Mouse (Mus musculus) hindbrain, embryonic 13.5 days (tissue): ENCODE results near the gene Plk1. TPM values are rescaled to one million over a fixed set of nuclear protein-coding genes. Genes with fewer than 3 reads are reported as not detected.
A peak's percentile ranks its signal among the peaks of the same experiment; 100 is the strongest.

ENCODE experiments used
- ATAC-seq: fragments of 200-750 bp; cut with Nextera tagmentation; 2 replicates; pipeline ENCODE4 v1.8.0; 2017; ENCODE audit warnings: moderate TSS enrichment; ENCODE audit not compliant: low FRiP score
- H3K27ac ChIP-seq: fragments of 300-500 bp; sonication (generic); 2 replicates; pipeline ENCODE4 v1.5.1; 2015; ENCODE audit warnings: inconsistent platforms, mild to moderate bottlenecking, moderate library complexity
- H3K27me3 ChIP-seq: fragments of 300-500 bp; sonication (generic); 2 replicates; pipeline ENCODE4 v1.6.1; 2015; ENCODE audit warnings: mild to moderate bottlenecking, inconsistent platforms
- H3K36me3 ChIP-seq: fragments of 300-500 bp; sonication (generic); 2 replicates; pipeline ENCODE4 v1.6.1; 2015; ENCODE audit warnings: mild to moderate bottlenecking, inconsistent platforms
- H3K4me1 ChIP-seq: fragments of 300-500 bp; sonication (generic); replicated peaks from 2 replicates; pipeline ENCODE4 v1.6.1; 2015; ENCODE audit warnings: inconsistent platforms
- H3K4me2 ChIP-seq: fragments of 300-500 bp; sonication (generic); 2 replicates; pipeline ENCODE4 v1.6.1; 2015; ENCODE audit warnings: inconsistent platforms, mild to moderate bottlenecking, moderate library complexity
- H3K4me3 ChIP-seq: fragments of 300-500 bp; sonication (generic); 2 replicates; pipeline ENCODE4 v1.5.1; 2015; ENCODE audit warnings: mild to moderate bottlenecking, inconsistent platforms
- H3K9ac ChIP-seq: fragments of 300-500 bp; sonication (generic); 2 replicates; pipeline ENCODE4 v1.6.1; 2015; ENCODE audit warnings: mild to moderate bottlenecking, inconsistent platforms
- H3K9me3 ChIP-seq: fragments of 300-500 bp; sonication (generic); 2 replicates; pipeline ENCODE4 v1.6.1; 2016; ENCODE audit warnings: inconsistent platforms
- WGBS: fragments of 180-500 bp; shearing (Covaris S2); methylation state at CpG from one replicate; pipeline ENCODE4 v1.1.7; 2015; 5-methylcytosine and 5-hydroxymethylcytosine counted together
- polyA plus RNA-seq: library from polyadenylated mRNA; unstranded; fragments of >200 nt; fragmentation: Nextera tagmentation; extraction: Ambion mirVana; gene quantifications from 2 replicates; pipeline ENCODE4 v1.2.1, GENCODE M21; 2015

Plk1 gene
- 27.1 and 32.8 TPM in 2 replicates for polyA plus RNA-seq

DNA sequence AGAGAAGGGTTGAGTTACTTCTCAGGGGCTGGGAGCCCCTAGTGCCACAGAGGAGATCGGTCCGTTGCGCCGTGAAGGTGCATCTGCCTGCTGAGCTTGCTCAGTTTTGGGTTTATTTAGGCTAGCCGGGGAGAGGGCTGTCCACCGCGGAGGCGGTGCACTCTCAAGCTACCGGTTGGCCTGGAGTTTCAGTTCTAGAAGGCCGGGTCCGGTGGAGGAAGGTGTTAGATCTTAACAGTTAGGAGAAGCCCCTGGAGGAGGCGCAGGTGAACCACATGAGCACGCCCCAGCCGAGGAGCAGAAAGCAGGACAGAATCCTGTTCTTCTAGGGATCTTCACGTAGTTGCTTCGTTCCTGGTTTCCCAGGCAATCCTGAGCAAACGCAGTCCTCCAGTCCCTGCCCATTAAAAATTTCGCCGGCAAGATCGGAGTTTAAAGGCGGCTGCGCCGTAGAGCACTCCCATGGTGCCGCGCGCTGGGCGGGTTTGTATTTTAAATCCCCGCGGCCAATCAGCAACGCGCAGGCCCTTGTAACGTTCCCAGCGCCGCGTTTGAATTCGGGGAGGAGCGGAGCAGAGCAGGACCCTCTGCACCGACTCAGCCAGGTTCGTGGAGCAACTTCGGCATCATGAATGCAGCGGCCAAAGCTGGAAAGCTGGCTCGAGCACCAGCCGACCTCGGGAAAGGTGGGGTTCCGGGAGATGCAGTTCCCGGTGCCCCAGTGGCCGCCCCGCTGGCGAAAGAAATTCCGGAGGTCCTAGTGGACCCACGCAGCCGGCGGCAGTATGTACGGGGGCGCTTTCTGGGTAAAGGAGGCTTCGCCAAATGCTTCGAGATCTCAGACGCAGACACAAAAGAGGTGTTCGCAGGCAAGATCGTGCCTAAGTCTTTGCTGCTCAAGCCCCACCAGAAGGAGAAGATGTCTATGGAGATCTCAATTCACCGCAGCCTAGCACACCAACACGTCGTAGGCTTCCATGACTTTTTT lies at the start of gene Plk1:
TSS of gene Plk1 (plus strand) at position 525 of the 988 bp plus-strand sequence.
- ATAC-seq: peak; percentile 92
- H3K4me3 ChIP-seq: peak within 1 kb of the TSS; percentile 71
- no peaks in the 10 kb centered on the region for H3K9me3 ChIP-seq
- WGBS: under 1% methylated on average over 63 of the region's 63 CpGs
- H3K4me1 ChIP-seq: peaks cover 40% of the 10 kb centered on the region
- peak within 1 kb of the TSS; percentile 98 for H3K4me2 ChIP-seq
- H3K36me3 ChIP-seq: peaks cover 9% of the 10 kb centered on the region
- peak within 1 kb of the TSS; percentile 79; the same call in 1 of the 2 replicates for H3K27ac ChIP-seq
- peak within 1 kb of the TSS; percentile 82 for H3K9ac ChIP-seq
- H3K27me3 ChIP-seq: no peaks in the 10 kb centered on the region

DNA sequence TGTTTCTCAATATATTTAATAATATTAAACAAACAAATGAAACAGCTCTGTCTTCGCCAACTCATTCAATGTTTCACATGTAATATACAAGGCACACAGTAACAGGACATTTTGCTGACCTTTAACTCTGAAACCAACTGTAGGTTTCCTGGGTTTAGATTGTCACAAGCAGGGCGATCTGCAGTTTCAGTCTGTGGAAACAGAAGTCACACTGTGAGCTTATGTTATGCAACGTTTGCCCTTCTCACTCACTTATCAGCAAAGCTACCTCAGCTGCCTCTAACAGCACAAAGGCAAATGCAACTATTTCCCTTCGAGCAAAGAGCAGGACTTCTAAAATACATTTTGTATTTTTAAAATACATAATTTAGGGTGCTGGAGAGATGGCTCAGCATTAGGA lies 35.7 kb upstream of the Plk1 start:
- ATAC-seq: no peak
- Histone ChIP-seq H3K27ac (no peak overlapping the region), H3K4me2 (no peak overlapping the region), H3K4me3 (no peak overlapping the region), H3K27me3 (no peaks in the 10 kb centered on the region), H3K4me1 (no peaks in the 10 kb centered on the region), H3K36me3 (peaks cover 60% of the 10 kb centered on the region), H3K9me3 (no peaks in the 10 kb centered on the region), H3K9ac (no peak overlapping the region)
- 91% methylated on average over 4 of the region's 4 CpGs for WGBS

- ATAC-seq: no peak
Observed at GRCm38 (mm10) chr7:122125636-122126035, 33.6 kb upstream of the Plk1 start.

GRCm38 (mm10) chr7:122126946-122127345 lies 32.3 kb upstream of the Plk1 start:
- no peaks in the 10 kb centered on the region for H3K4me1 ChIP-seq
- H3K9ac ChIP-seq: no peak overlapping the region
- peaks cover 41% of the 10 kb centered on the region for H3K36me3 ChIP-seq
- H3K9me3 ChIP-seq: no peaks in the 10 kb centered on the region
- no peak overlapping the region for H3K4me2 ChIP-seq
- ATAC-seq: no peak
- H3K4me3 ChIP-seq: no peak overlapping the region
- no peak overlapping the region for H3K27ac ChIP-seq
- no peaks in the 10 kb centered on the region for H3K27me3 ChIP-seq
- WGBS: 95% methylated on average over 11 of the region's 11 CpGs

More at GRCm38 (mm10) chr7:122125636-122126035, 33.6 kb upstream of the Plk1 start:
- H3K27ac ChIP-seq: no peak overlapping the region
- H3K9me3 ChIP-seq: no peaks in the 10 kb centered on the region
- no peaks in the 10 kb centered on the region for H3K4me1 ChIP-seq
- no peaks in the 10 kb centered on the region for H3K27me3 ChIP-seq
- peaks cover 51% of the 10 kb centered on the region for H3K36me3 ChIP-seq
- H3K4me2 ChIP-seq: no peak overlapping the region
- no peak overlapping the region for H3K4me3 ChIP-seq
- no peak overlapping the region for H3K9ac ChIP-seq
- WGBS: 82% methylated on average over 8 of the region's 8 CpGs

GRCm38 (mm10) chr7:122131834-122132233 lies 27.4 kb upstream of the Plk1 start:
- no peak overlapping the region for H3K9ac ChIP-seq
- peaks cover 36% of the 10 kb centered on the region for H3K36me3 ChIP-seq
- no peaks in the 10 kb centered on the region for H3K27me3 ChIP-seq
- H3K9me3 ChIP-seq: no peaks in the 10 kb centered on the region
- peak overlapping the region; percentile 94 for H3K4me3 ChIP-seq
- ATAC-seq: no peak
- H3K4me2 ChIP-seq: peak overlapping the region; percentile 94
- H3K27ac ChIP-seq: no peak overlapping the region
- H3K4me1 ChIP-seq: peaks cover 14% of the 10 kb centered on the region

DNA sequence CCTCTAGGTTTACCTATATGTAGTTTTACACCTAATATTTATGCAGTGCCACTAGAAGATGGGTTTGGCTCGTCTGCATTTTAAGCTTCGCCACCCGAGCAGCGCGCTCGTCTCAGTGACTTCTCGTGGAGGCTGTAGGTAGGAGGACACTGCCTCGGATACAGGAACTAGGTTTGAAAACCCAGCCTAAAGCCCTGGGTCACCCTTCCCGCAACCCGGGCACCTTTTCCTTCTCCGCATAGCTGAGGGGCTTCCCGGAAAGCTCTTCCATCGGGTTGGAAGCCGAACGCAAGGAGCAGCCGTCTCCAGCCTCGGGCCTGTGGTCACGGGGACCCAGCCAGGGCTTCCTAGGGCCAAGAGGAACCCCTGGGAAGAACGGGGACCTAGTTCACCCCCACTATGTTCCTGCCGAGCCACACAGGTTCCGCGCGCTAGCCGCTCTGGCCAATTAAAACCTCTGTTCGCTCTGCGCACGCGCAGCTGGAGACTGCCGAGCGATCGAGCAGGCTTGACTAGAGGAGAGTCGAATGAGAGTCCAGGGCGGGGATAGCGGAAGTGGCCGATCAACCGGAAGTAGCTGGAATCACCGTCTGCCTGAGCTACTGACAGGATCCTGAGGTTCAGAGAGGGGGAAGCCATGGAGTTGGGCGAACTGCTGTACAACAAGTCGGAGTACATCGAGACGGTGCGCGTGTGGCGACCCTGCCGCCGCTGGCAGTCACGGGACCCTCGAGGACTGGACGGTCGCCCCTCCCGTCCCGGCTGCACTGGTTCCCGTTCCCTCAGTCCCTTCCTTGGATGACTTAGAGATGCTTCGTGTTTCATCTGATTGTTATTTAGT lies 26.5 kb upstream of the Plk1 start, which contains the start of the genes Palb2 and Dctn5:
TSS of gene Palb2 (minus strand) at position 489 of the 841 bp plus-strand sequence.
TSS of gene Dctn5 (plus strand) at position 545 of the 841 bp plus-strand sequence.
- WGBS: under 1% methylated on average over 54 of the region's 54 CpGs
- Histone ChIP-seq H3K9me3 (no peaks in the 10 kb centered on the region), H3K4me1 (peaks cover 14% of the 10 kb centered on the region), H3K9ac (peak within 1 kb of the TSS; percentile 94), H3K27me3 (no peaks in the 10 kb centered on the region), H3K27ac (peak within 1 kb of the TSS; percentile 81), H3K4me3 (peak within 1 kb of the TSS; percentile 94), H3K36me3 (peaks cover 37% of the 10 kb centered on the region), H3K4me2 (peak within 1 kb of the TSS; percentile 94)
- peak; percentile 95 for ATAC-seq

GRCm38 (mm10) chr7:122133338-122133625 lies 26.0 kb upstream of the Plk1 start:
- no peak; the same call in 1 of the 2 replicates for ATAC-seq
- peaks cover 38% of the 10 kb centered on the region for H3K36me3 ChIP-seq
- H3K4me2 ChIP-seq: peak overlapping the region; percentile 94
- H3K27ac ChIP-seq: peak overlapping the region; percentile 81
- 22% methylated on average over 8 of the region's 8 CpGs for WGBS
- H3K9me3 ChIP-seq: no peaks in the 10 kb centered on the region
- H3K9ac ChIP-seq: peak overlapping the region; percentile 94
- H3K4me3 ChIP-seq: peak overlapping the region; percentile 94
- peaks cover 14% of the 10 kb centered on the region for H3K4me1 ChIP-seq
- no peaks in the 10 kb centered on the region for H3K27me3 ChIP-seq

GRCm38 (mm10) chr7:122135070-122135469 lies 24.2 kb upstream of the Plk1 start:
- Histone ChIP-seq H3K36me3 (peaks cover 56% of the 10 kb centered on the region), H3K4me1 (peaks cover 14% of the 10 kb centered on the region), H3K9me3 (no peaks in the 10 kb centered on the region), H3K4me3 (no peak overlapping the region), H3K9ac (no peak overlapping the region), H3K27ac (no peak overlapping the region), H3K27me3 (no peaks in the 10 kb centered on the region), H3K4me2 (no peak overlapping the region)
- no peak for ATAC-seq
- 75% methylated on average over 10 of the region's 10 CpGs for WGBS

DNA sequence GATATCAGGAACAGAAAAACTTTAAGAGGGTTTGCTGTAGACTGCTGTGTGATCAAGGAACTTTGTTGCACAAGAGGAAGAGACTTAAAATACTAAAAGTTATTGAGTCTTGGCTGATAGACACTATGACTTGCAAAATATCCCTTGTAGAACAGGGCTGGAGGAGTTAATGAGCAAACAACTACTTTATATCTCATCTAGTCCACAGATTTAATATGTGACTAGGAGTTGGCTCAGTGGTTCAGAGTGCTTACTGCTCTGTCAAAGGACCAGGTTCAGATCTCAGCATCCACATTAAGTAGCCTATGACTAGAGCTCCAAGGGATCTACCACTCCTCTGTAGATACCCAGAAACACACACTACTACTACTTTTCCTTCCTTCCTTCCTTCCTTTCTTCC lies 22.2 kb upstream of the Plk1 start:
- Histone ChIP-seq H3K9ac (no peak overlapping the region), H3K4me3 (no peak overlapping the region), H3K4me1 (peaks cover 13% of the 10 kb centered on the region), H3K4me2 (no peak overlapping the region), H3K36me3 (peaks cover 75% of the 10 kb centered on the region), H3K9me3 (no peaks in the 10 kb centered on the region), H3K27me3 (no peaks in the 10 kb centered on the region), H3K27ac (no peak overlapping the region)
- no peak for ATAC-seq

DNA sequence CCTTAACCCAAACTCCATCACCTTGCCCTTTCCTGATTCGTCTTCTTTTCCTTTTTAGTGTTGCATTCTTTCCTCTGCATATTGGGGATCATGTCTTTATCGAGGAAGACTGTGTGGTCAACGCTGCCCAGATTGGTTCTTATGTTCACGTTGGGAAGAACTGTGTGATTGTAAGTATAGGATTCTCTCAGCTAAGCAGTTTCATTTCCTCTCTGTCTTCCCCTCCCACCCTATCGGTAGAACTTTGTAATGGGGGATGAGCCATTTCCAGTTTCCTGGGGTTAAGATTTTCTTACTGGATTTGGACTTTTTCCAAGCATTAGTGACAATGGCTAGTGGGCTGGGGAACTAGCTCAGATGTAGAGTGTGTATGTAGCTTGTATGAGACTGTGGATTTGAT lies 21.0 kb upstream of the Plk1 start:
- no peak overlapping the region for H3K4me3 ChIP-seq
- H3K27me3 ChIP-seq: no peaks in the 10 kb centered on the region
- H3K27ac ChIP-seq: no peak overlapping the region
- H3K4me2 ChIP-seq: no peak overlapping the region
- ATAC-seq: no peak
- 98% methylated on average over 5 of the region's 5 CpGs for WGBS
- H3K4me1 ChIP-seq: peaks cover 9% of the 10 kb centered on the region
- no peak overlapping the region for H3K9ac ChIP-seq
- no peaks in the 10 kb centered on the region for H3K9me3 ChIP-seq
- H3K36me3 ChIP-seq: peaks cover 84% of the 10 kb centered on the region

GRCm38 (mm10) chr7:122140991-122141390 lies 18.2 kb upstream of the Plk1 start:
- ATAC-seq: no peak
- no peak overlapping the region for H3K4me2 ChIP-seq
- H3K9me3 ChIP-seq: no peaks in the 10 kb centered on the region
- H3K4me3 ChIP-seq: no peak overlapping the region
- no peak overlapping the region for H3K27ac ChIP-seq
- no peak overlapping the region for H3K9ac ChIP-seq
- H3K4me1 ChIP-seq: no peaks in the 10 kb centered on the region
- H3K27me3 ChIP-seq: no peaks in the 10 kb centered on the region
- peaks cover 94% of the 10 kb centered on the region for H3K36me3 ChIP-seq

DNA sequence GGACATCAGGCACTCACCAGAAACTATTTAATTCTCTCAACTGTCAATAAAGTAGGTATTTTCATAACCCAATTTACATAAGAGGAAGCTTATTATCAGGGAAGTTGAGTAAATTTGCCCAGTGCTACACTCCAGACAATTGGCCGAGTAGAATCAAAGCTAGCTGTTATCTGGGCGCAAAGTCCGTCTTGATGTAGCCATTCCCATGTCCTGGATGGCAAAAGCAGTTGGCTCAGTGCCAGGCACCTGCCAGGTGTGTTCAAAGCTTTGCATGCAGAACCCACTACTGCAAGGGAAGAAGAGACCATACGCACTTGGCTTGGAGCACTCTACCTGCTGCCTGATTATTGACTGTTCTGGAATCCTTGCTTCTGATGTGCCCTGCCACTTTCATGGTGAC lies 6.8 kb upstream of the Plk1 start:
- H3K27me3 ChIP-seq: no peaks in the 10 kb centered on the region
- H3K4me1 ChIP-seq: peaks cover 3% of the 10 kb centered on the region; the same call in 1 of the 2 replicates
- no peak overlapping the region for H3K4me3 ChIP-seq
- no peak for ATAC-seq
- no peaks in the 10 kb centered on the region for H3K9me3 ChIP-seq
- no peak overlapping the region for H3K4me2 ChIP-seq
- peaks cover 39% of the 10 kb centered on the region for H3K36me3 ChIP-seq
- 91% methylated on average over 4 of the region's 4 CpGs for WGBS
- no peak overlapping the region for H3K9ac ChIP-seq
- no peak overlapping the region for H3K27ac ChIP-seq
